Mouse (Mus musculus) adipose tissue, adult 10 weeks (tissue): ENCODE results near the gene Gm14444. TPM values are rescaled to one million over a fixed set of nuclear protein-coding genes. Genes with fewer than 3 reads are reported as not detected.

Source experiments
- polyA plus RNA-seq: library from polyadenylated mRNA; stranded (reverse); fragments of 350-450 nt; fragmentation: Illumina TruSeq; extraction: RNeasy Lipid Tissue Mini Kit (QIAGEN cat#74804); gene quantifications from one replicate; pipeline ENCODE4 v1.2.3, GENCODE M21; 2014; ENCODE audit warnings: low read depth, low replicate concordance

Gm14444 gene
- polyA plus RNA-seq, result not detected

GRCm38 (mm10) chr2:175010022-175010421 lies at the start of gene Gm14444:
Gm14444 (plus strand) TSS chr2:175010241.

DNA sequence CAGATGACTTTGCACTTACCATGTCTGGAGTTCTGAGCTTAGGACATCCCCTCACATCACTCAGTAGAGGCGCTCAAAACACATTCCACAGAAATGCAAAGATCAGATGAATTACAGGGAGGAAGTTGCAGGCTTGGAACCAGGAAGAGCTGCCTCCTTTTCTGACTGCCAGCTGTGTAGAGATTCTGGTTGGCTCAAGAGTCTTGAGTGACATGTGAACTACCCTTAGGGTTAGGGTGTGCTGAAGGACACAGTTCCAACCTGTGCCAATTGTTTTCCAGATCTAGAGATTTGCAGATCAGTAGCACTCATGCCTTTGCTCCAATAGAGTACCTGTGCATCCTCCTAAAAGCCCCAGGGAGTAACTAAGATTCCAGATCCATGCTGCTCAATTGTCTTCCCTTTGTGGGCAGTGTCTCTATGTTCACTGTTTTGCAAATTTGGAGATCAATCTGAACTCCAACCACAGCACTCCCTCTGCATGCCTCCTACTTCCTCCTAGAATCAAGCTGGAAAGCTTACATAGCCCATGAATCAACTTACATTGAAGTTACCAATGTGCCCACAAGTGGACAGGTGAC lies 57.7 kb downstream of the Gm14444 start, which contains the start of gene Gm14393:
Gm14393 (minus strand) TSS at position 101 of the 581 bp plus-strand sequence.

Other genes starting within 250 kb of the Gm14444 start
- 14.7 TPM for gene Edn3, start 249.6 kb upstream of the Gm14444 start, polyA plus RNA-seq
- gene Gm14393, start 57.5 kb downstream of the Gm14444 start, polyA plus RNA-seq, result 1.2 TPM
- 5.1 TPM for gene Gm14399, start 131.8 kb downstream of the Gm14444 start, polyA plus RNA-seq
- 0.82 TPM for gene Gm14443, start 165.6 kb downstream of the Gm14444 start, polyA plus RNA-seq
- 7.1 TPM for gene Gm14391, start 196.7 kb downstream of the Gm14444 start, polyA plus RNA-seq